Mouse (Mus musculus) CD4-positive, CD25-positive, alpha-beta regulatory T cell, adult 4 months (primary cell): Measurements from ENCODE around the gene Gm9044. TPM values are rescaled to one million over a fixed set of nuclear protein-coding genes. Genes with fewer than 3 reads are reported as not detected.
"Not testable (repeated sequence)": the region's sequence is repeated elsewhere in the genome, so short reads cannot be mapped to it uniquely, and the experiment has no call there.

Experiments
- ATAC-seq: one replicate; pipeline ENCODE4 v1.8.0; 2017
- polyA plus RNA-seq, 2 experiments: library from polyadenylated mRNA; unstranded; fragments of 100-300 nt; shearing (Covaris generic); gene quantifications; one replicate each; pipeline ENCODE4 v1.2.1; 2017

Gene Gm9044
- not detected for polyA plus RNA-seq

GRCm38 (mm10) chr10:118332308-118332707 lies at the start of gene Gm9044:
Gene Gm9044, minus strand, starts transcription at chr10:118332408.
- ATAC-seq: not testable (repeated sequence)

GRCm38 (mm10) chr10:118370443-118370842 lies 38.2 kb upstream of the Gm9044 start:
- ATAC-seq: peak; percentile 98

DNA sequence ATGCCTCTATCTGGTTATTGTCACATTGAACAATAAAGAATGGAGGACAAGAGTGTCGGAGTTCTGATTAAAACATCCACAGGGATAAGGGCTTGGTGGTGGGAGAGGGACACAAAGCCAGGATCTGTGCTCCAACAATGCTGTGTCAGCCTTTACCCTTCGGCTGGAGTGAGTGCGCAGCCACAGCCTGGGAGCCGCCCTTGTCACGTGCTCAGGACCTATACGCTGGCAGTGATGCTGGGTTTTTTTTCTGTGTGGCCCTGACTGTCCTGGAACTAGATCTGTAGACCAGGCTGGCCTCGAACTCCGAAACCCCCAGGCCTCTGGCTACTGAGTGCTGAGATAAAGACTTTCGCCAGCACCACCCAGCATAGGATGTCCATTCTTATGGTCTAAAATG lies 37.3 kb upstream of the Gm9044 start:
- no peak for ATAC-seq

DNA sequence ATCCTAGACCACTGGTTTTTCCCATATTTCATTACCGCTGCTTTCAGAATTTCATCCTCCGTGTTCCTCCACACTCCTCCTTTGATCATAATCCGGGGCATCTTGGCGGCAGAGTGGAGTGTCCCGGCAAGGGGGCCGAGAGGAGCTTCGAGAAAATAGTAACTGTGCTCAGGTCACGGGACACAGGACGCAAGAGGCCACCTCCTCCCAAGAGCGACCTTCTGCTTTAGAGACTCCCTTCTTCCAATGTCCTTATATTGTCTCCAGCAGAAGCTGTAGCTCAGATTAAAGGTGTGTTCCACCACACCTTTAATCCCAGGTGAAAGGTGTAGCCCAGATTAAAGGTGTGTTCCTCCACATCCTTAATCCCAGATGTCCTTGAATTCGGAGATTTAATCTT lies 21.8 kb upstream of the Gm9044 start, which contains the start of gene Gm9049:
TSS of gene Gm9049 (minus strand) at position 101 of the 400 bp plus-strand sequence.
- ATAC-seq: not testable (repeated sequence)

GRCm38 (mm10) chr10:118348579-118348978 lies 16.4 kb upstream of the Gm9044 start, which contains the start of gene Gm9048:
Gene Gm9048, minus strand, starts transcription at chr10:118348679.
- not testable (repeated sequence) for ATAC-seq

- not testable (repeated sequence) for ATAC-seq
Observed at GRCm38 (mm10) chr10:118343155-118343554, 10.9 kb upstream of the Gm9044 start, which contains the start of gene Gm9046. Gene Gm9046, minus strand, starts transcription at chr10:118343255.

- ATAC-seq: not testable (repeated sequence)
Observed at GRCm38 (mm10) chr10:118337731-118338130, 5.5 kb upstream of the Gm9044 start, which contains the start of gene Gm9045. Gene Gm9045, minus strand, starts transcription at chr10:118337831.

GRCm38 (mm10) chr10:118326869-118327268 lies 5.3 kb downstream of the Gm9044 start, which contains the start of gene Gm9040:
Gene Gm9040, minus strand, starts transcription at chr10:118326969.
- ATAC-seq: not testable (repeated sequence)

DNA sequence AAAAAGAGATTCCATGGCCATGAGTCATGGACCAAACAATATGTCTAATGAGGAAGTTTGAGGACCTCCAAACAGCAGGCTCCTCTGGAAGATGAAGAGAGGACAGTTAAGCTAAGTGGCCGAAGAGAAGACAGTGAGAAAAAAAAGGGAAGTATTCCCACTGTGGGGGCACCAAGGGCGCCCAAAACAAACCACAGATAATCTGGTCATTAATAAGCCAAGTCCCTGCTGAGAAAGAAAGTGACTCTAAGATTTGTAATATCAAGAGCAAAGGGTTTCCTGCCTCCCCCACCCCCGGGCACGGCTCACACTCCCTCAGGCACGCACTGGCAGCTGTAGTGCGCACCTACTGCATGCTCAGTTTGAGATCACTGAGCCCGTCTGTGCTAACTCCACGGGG lies 13.2 kb downstream of the Gm9044 start:
- ATAC-seq: no peak

- peak; percentile 45 for ATAC-seq
Observed at GRCm38 (mm10) chr10:118302133-118302532, 30.1 kb downstream of the Gm9044 start.

GRCm38 (mm10) chr10:118294938-118295337 lies 37.3 kb downstream of the Gm9044 start, which contains the start of gene Iltifb:
Gene Iltifb, minus strand, starts transcription at chr10:118295038.
- ATAC-seq: no peak

DNA sequence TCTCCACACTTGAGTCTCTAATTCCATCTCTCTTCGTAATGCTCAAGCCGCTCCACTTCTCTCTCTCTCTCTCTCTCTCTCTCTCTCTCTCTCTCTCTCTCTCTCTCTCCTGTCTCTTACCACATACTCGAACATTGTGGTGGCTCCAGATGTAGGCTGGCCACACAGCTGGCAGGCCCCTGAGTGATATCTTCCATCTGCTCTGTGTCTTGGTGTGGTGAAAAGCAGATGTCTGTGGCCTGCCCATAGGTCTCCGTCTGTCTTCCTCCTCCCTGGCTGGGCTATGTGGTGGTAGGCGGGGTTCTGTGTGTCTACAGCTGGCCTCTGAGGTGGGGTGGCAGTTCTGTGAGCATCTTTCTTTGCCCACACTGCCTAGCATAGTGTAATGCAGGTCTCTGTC lies 49.2 kb downstream of the Gm9044 start:
- ATAC-seq: not testable (repeated sequence)

DNA sequence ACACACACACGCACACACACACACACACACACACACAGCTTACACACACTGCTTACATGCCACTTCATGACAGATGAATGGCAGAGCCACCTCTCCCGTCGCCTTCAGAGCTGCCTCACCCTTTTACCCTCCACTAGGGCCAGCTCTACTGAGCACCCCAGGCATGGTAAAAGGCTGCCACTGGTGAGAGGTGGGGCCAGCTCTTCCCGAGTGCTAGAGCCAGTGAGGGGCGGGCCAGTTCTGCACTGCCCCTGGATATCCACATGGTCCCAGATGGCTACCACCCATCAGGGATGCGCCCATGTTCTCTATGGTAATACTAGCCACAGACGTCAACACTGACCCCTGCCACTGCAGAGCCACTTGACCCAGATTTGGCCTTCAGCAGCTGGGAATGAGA lies 49.6 kb downstream of the Gm9044 start:
- ATAC-seq: not testable (repeated sequence)

Other genes starting within 250 kb of the Gm9044 start
- 1 to 10 TPM; 7.6 to 7.8 TPM for gene Mdm1, start 190.6 kb downstream of the Gm9044 start, polyA plus RNA-seq
- not detected for gene Il22, start 127.5 kb downstream of the Gm9044 start, polyA plus RNA-seq
- not detected for gene Gm32717, start 91.6 kb downstream of the Gm9044 start, polyA plus RNA-seq
- gene Gm32802, start 73.7 kb downstream of the Gm9044 start, polyA plus RNA-seq: not detected
- not detected for gene Iltifb, start 37.4 kb downstream of the Gm9044 start, polyA plus RNA-seq
- gene Gm9040, start 5.4 kb downstream of the Gm9044 start, polyA plus RNA-seq: not detected
- gene Gm9045, start 5.4 kb upstream of the Gm9044 start, polyA plus RNA-seq: under 1 TPM in 1 of 2 experiments, not detected in 1; 0.13 TPM
- under 1 TPM in 1 of 2 experiments, not detected in 1; 0.42 TPM for gene Gm9046, start 10.8 kb upstream of the Gm9044 start, polyA plus RNA-seq
- gene Gm9048, start 16.3 kb upstream of the Gm9044 start, polyA plus RNA-seq: not detected
- under 1 TPM in 1 of 2 experiments, not detected in 1; 0.13 TPM for gene Gm9049, start 21.7 kb upstream of the Gm9044 start, polyA plus RNA-seq
- 10 to 100 TPM in 1 of 2 experiments, 1 to 10 TPM in 1; 5.5 to 10.6 TPM for gene Ifng, start 108.6 kb upstream of the Gm9044 start, polyA plus RNA-seq